Mouse (Mus musculus) midbrain, embryonic 13.5 days (tissue): Measurements from ENCODE around the gene Prkcg. TPM values are rescaled to one million over a fixed set of nuclear protein-coding genes. Genes with fewer than 3 reads are reported as not detected.
"Not testable (repeated sequence)": the region's sequence is repeated elsewhere in the genome, so short reads cannot be mapped to it uniquely, and the experiment has no call there.

Experiments used
- ATAC-seq: fragments of 200-750 bp; cut with Nextera tagmentation; 2 replicates; pipeline ENCODE4 v1.8.0; 2017; ENCODE audit warnings: mild to moderate bottlenecking, moderate TSS enrichment, moderate library complexity
- H3K27ac ChIP-seq: fragments of 300-500 bp; sonication (generic); 2 replicates; pipeline ENCODE4 v1.5.1; 2015; ENCODE audit warnings: inconsistent platforms, mild to moderate bottlenecking, moderate library complexity
- H3K27me3 ChIP-seq: fragments of 300-500 bp; sonication (generic); 2 replicates; pipeline ENCODE4 v1.6.1; 2015; ENCODE audit warnings: mild to moderate bottlenecking, inconsistent platforms
- H3K36me3 ChIP-seq: fragments of 300-500 bp; sonication (generic); 2 replicates; pipeline ENCODE4 v1.6.1; 2015; ENCODE audit warnings: mild to moderate bottlenecking, inconsistent platforms
- H3K4me1 ChIP-seq: fragments of 300-500 bp; sonication (generic); replicated peaks from 2 replicates; pipeline ENCODE4 v1.6.1; 2015; ENCODE audit warnings: inconsistent platforms
- H3K4me2 ChIP-seq: fragments of 300-500 bp; sonication (generic); replicated peaks from 2 replicates; pipeline ENCODE4 v1.6.1; 2015; ENCODE audit warnings: moderate library complexity, mild to moderate bottlenecking, inconsistent platforms
- H3K4me3 ChIP-seq: fragments of 300-500 bp; sonication (generic); replicated peaks from 2 replicates; pipeline ENCODE4 v1.5.1; 2015; ENCODE audit warnings: mild to moderate bottlenecking, inconsistent platforms
- H3K9ac ChIP-seq: fragments of 300-500 bp; sonication (generic); replicated peaks from 2 replicates; pipeline ENCODE4 v1.6.1; 2015; ENCODE audit warnings: mild to moderate bottlenecking, inconsistent platforms
- H3K9me3 ChIP-seq: fragments of 300-500 bp; sonication (generic); 2 replicates; pipeline ENCODE4 v1.6.1; 2016; ENCODE audit warnings: mild to moderate bottlenecking, inconsistent platforms
- WGBS: fragments of 180-500 bp; shearing (Covaris S2); methylation state at CpG from one replicate; pipeline ENCODE4 v1.1.7; 2015; 5-methylcytosine and 5-hydroxymethylcytosine counted together
- polyA plus RNA-seq: library from polyadenylated mRNA; unstranded; fragments of >200 nt; fragmentation: Nextera tagmentation; extraction: Ambion mirVana; gene quantifications from 2 replicates; pipeline ENCODE4 v1.2.1, GENCODE M21; 2015

Gene Prkcg
- polyA plus RNA-seq, 1 experiment from 2014 or later = 0.66 TPM

- 83% methylated on average over 3 of the region's 3 CpGs for WGBS
- Histone ChIP-seq H3K9me3 (no peaks in the 10 kb centered on the region), H3K4me2 (peak overlapping the region; percentile 59), H3K36me3 (peaks cover 26% of the 10 kb centered on the region), H3K9ac (no peak overlapping the region), H3K27ac (no peak overlapping the region), H3K4me1 (peaks cover 34% of the 10 kb centered on the region), H3K27me3 (no peaks in the 10 kb centered on the region), H3K4me3 (no peak overlapping the region)
- no peak for ATAC-seq
Measured at GRCm38 (mm10) chr7:3291764-3292163, 2.8 kb downstream of the Prkcg start.

GRCm38 (mm10) chr7:3292271-3292670 lies 3.3 kb downstream of the Prkcg start:
- ATAC-seq = not testable (repeated sequence)

GRCm38 (mm10) chr7:3292791-3293190 lies 3.8 kb downstream of the Prkcg start:
- H3K27ac ChIP-seq = no peak overlapping the region

More at GRCm38 (mm10) chr7:3292271-3292670, 3.3 kb downstream of the Prkcg start:
- not testable (repeated sequence) for H3K4me3 ChIP-seq, H3K27me3 ChIP-seq, H3K9ac ChIP-seq, H3K27ac ChIP-seq, H3K9me3 ChIP-seq
- WGBS = 84% methylated on average over 10 of the region's 12 CpGs
- peaks cover 31% of the 10 kb centered on the region for H3K36me3 ChIP-seq
- H3K4me2 ChIP-seq = 0 out of 2 replicates have a peak overlapping the region, but pooled peaks have one; percentile 1
- peaks cover 34% of the 10 kb centered on the region for H3K4me1 ChIP-seq

GRCm38 (mm10) chr7:3294794-3295193 lies 5.8 kb downstream of the Prkcg start:
- no peak overlapping the region for H3K9ac ChIP-seq
- ATAC-seq = no peak
- H3K4me3 ChIP-seq = no peak overlapping the region
- 83% methylated on average over 1 of the region's 1 CpGs for WGBS
- H3K27me3 ChIP-seq = no peaks in the 10 kb centered on the region
- H3K4me2 ChIP-seq = no peak overlapping the region
- H3K4me1 ChIP-seq = peaks cover 29% of the 10 kb centered on the region
- no peaks in the 10 kb centered on the region for H3K9me3 ChIP-seq
- H3K36me3 ChIP-seq = peaks cover 51% of the 10 kb centered on the region
- no peak overlapping the region for H3K27ac ChIP-seq

More at GRCm38 (mm10) chr7:3292791-3293190, 3.8 kb downstream of the Prkcg start:
- ATAC-seq = no peak
- H3K4me2 ChIP-seq = peak overlapping the region; percentile 43
- peak overlapping the region; percentile 26 for H3K4me3 ChIP-seq
- H3K4me1 ChIP-seq = peaks cover 34% of the 10 kb centered on the region
- WGBS = 4% methylated on average over 14 of the region's 14 CpGs
- peak overlapping the region; percentile 49 for H3K9ac ChIP-seq
- peaks cover 36% of the 10 kb centered on the region for H3K36me3 ChIP-seq
- no peaks in the 10 kb centered on the region for H3K27me3 ChIP-seq
- no peaks in the 10 kb centered on the region for H3K9me3 ChIP-seq

DNA sequence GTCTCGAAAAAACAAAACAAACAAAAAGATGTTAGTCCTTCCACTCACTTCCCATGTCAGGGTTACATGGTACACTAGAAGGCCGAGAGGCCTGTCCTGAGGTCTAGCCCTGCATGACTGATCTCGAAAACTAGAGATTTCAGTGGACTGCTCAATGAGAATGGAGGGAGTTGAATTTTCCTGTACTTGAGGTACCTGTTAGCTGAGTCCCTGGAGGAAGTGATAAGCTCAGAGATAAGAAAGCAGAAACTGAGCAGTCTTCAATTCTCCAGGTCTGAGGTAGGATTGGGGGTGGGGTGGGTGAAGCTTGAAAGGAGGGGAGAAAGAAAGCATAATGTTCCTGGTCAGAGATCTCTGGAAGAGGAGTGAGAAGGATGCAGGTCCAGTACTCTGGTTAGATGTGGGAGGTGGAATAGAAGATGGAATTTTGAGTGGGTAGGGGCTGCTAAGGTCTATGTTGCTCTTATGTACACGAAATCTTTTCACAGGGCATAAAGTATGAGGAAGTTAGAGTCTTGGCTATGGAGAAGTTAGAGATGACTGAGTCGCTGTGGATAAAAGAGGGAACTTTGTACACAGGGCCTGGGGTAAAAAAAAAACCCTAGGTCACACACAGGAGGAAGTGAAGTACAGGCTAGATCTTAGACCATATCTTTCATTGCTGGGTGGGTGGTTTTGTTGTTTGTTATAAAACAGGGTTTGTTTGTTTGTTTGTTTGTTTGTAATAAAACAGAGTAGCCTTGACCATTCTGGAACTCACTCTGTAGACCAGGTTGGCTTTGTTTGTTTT lies 6.5 kb downstream of the Prkcg start:
- no peaks in the 10 kb centered on the region for H3K27me3 ChIP-seq
- no peak overlapping the region for H3K9ac ChIP-seq
- no peak overlapping the region for H3K4me3 ChIP-seq
- ATAC-seq = no peak
- no peaks in the 10 kb centered on the region for H3K9me3 ChIP-seq
- H3K36me3 ChIP-seq = peaks cover 52% of the 10 kb centered on the region
- H3K4me1 ChIP-seq = peaks cover 23% of the 10 kb centered on the region
- WGBS = 94% methylated on average over 5 of the region's 5 CpGs
- no peak overlapping the region for H3K27ac ChIP-seq
- H3K4me2 ChIP-seq = no peak overlapping the region

GRCm38 (mm10) chr7:3296711-3297110 lies 7.7 kb downstream of the Prkcg start:
- H3K27ac ChIP-seq = no peak overlapping the region
- no peak for ATAC-seq
- peaks cover 12% of the 10 kb centered on the region for H3K27me3 ChIP-seq
- no peak overlapping the region for H3K4me2 ChIP-seq
- H3K36me3 ChIP-seq = peaks cover 52% of the 10 kb centered on the region
- no peak overlapping the region for H3K4me3 ChIP-seq
- no peaks in the 10 kb centered on the region for H3K9me3 ChIP-seq
- WGBS = 93% methylated on average over 16 of the region's 16 CpGs
- peaks cover 11% of the 10 kb centered on the region for H3K4me1 ChIP-seq
- no peak overlapping the region for H3K9ac ChIP-seq

- H3K27ac ChIP-seq = no peak overlapping the region
- no peak overlapping the region for H3K4me2 ChIP-seq
- H3K4me1 ChIP-seq = peaks cover 35% of the 10 kb centered on the region
- peaks cover 40% of the 10 kb centered on the region for H3K36me3 ChIP-seq
- peaks cover 36% of the 10 kb centered on the region for H3K27me3 ChIP-seq
- H3K4me3 ChIP-seq = no peak overlapping the region
- ATAC-seq = no peak
- 58% methylated on average over 7 of the region's 7 CpGs for WGBS
- no peak overlapping the region for H3K9ac ChIP-seq
- H3K9me3 ChIP-seq = no peaks in the 10 kb centered on the region
Measured at GRCm38 (mm10) chr7:3299941-3300617, 11.1 kb downstream of the Prkcg start.

DNA sequence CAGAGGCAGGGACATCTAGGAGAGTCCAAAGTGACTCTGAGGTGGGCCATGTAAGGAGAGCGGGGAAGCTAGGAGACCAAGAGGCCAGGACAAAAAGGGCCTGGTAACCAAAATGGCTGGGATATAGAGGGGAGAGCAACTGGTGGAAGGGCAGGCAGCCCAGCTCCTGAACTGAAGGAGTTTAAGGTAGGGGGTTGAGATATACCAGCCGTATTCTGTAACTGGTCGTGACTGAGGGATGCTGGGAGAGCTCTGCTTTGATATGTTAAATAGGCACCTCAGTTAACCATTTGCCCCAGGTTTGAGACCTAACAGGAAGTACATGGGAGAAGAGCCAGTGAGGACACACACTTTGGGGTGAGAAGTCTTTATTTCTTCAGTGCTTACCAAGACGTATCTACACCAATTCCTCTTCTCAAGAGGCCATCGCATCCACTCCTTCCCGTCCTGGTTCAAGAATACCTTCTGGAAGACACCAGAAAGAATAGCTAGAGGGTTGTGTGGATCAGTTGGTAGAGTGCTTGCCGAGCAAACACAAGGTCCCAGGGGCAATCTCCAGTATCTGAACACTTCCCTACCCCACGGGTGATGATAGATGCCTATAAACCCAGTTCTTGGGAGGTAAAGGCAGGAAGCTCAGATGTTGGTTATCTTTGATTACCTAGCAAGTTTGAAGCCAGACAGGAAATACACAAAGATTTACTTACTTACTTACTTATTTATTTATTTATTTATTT lies 12.1 kb downstream of the Prkcg start:
- Histone ChIP-seq H3K4me2 (no peak overlapping the region), H3K9me3 (no peaks in the 10 kb centered on the region), H3K4me1 (peaks cover 38% of the 10 kb centered on the region), H3K27ac (no peak overlapping the region), H3K4me3 (no peak overlapping the region), H3K9ac (no peak overlapping the region), H3K36me3 (peaks cover 33% of the 10 kb centered on the region), H3K27me3 (peaks cover 46% of the 10 kb centered on the region)
- WGBS = 73% methylated on average over 8 of the region's 8 CpGs
- no peak for ATAC-seq

DNA sequence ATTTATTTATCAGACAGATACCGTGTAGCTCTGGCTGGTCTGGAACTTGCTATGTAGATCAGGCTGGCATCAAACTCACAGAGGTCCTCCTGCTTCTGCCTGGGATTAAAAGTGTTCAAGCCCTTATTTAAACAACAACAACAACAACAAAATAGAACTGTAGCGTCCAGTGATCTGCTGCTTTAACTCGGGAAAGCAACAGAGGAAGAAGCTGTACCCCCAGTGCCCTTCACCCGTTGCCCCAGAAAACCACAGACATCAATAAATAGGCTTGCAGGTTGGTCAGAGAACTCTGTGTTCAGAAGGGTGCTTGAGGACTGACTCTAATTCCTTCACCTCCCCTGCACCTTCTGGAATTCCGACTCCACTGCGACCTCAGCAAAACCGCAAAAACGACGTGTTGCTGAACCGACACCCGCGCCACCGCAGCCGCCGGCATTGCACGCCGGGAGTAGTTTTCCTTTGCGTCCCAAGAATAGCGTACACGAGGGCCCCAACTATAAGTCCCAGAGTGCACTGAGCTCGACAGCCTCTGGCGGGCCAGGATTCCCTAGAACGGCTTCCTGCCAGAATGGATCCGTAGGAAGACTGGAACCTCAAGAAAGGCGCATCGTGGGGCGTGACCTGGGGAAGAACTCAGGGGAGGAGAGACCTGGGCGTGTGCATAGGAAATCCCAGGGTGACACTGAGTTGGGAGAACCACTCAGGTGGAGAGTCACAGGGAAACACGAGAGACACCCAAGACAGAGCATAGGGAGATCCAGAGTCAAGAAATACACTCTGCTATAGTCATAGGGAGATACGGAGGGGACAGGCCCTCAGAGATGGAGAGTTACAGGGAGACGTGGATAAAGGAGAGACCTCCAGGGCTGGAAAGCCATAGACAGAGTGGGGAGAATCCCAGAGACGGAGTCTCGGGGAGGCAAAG lies 12.9 kb downstream of the Prkcg start:
- H3K9ac ChIP-seq = peak overlapping the region; percentile 41; the same call in 1 of the 2 replicates
- no peaks in the 10 kb centered on the region for H3K9me3 ChIP-seq
- peak overlapping the region; percentile 41 for H3K4me3 ChIP-seq
- no peak overlapping the region for H3K27ac ChIP-seq
- peaks cover 25% of the 10 kb centered on the region for H3K36me3 ChIP-seq
- H3K27me3 ChIP-seq = peaks cover 47% of the 10 kb centered on the region
- H3K4me2 ChIP-seq = peak overlapping the region; percentile 72
- 7% methylated on average over 33 of the region's 33 CpGs for WGBS
- ATAC-seq = peak; percentile 35; the same call in 1 of the 2 replicates
- peaks cover 38% of the 10 kb centered on the region for H3K4me1 ChIP-seq

DNA sequence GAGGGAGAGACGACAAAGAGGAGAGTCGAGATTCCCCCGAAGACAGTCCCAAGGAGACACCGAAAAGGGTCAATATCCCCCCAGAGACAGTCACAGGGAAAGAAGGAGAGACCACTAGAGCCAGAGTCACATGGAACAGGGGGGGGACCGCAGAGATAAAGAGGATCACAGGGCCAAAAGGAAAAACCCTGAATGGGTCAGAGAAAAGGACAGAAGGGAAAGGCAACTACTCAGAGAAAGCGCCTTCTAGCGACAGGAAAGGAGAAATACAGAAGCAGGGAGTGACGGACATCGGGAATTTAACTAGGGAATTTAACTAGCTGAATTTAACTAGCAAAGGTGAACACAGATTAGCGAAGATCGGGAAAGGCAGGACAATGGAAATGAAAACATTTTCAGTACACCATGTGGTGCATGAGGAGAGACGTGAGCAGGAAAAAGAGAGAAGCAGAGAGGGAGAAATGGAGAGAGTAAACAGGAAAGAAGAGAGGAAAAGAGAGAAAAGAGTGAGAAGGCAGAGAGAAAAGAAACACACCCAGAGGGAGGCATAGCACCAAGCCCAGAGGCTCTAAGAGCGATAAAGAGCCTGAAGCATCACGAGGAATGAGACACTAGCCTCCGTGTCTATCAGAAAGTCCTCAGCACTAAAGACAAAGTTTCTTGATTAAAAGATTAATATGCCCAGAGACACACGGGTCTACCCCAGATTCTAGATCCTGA lies 13.7 kb downstream of the Prkcg start:
- Histone ChIP-seq H3K4me1 (peaks cover 38% of the 10 kb centered on the region), H3K9ac (peak overlapping the region; percentile 64), H3K27ac (no peak overlapping the region), H3K27me3 (peaks cover 47% of the 10 kb centered on the region), H3K4me3 (peak overlapping the region; percentile 41), H3K36me3 (peaks cover 16% of the 10 kb centered on the region), H3K9me3 (no peaks in the 10 kb centered on the region), H3K4me2 (peak overlapping the region; percentile 72)
- ATAC-seq = peak; percentile 22
- WGBS = 1% methylated on average over 16 of the region's 16 CpGs
